Mouse (Mus musculus): ENCODE measurements around the gene Fam173b.
"Not testable (repeated sequence)": the region's sequence is repeated elsewhere in the genome, so short reads cannot be mapped to it uniquely, and the experiment has no call there.

The Fam173b gene

GRCm38 (mm10) chr15:31601646-31602374, at the start of gene Fam173b, which contains the start of gene Cct5:
TSS of gene Fam173b (plus strand) at chr15:31601852.
TSS of gene Cct5 (minus strand) at chr15:31601804.
- peak; percentile 97 to 100 for DNase-seq (ENCODE audit: low spot score in 2 of 2)

GRCm38 (mm10) chr15:31554855-31555254, 46.8 kb upstream of the Fam173b start:
- no peak for DNase-seq (ENCODE audit: low spot score in 2 of 2)

GRCm38 (mm10) chr15:31561390-31561789, 40.3 kb upstream of the Fam173b start:
- DNase-seq (ENCODE audit: low spot score in 2 of 2): no peak

GRCm38 (mm10) chr15:31561976-31562375, 39.7 kb upstream of the Fam173b start:
- DNase-seq (ENCODE audit: low spot score in 2 of 2): no peak

GRCm38 (mm10) chr15:31562847-31563246, 38.8 kb upstream of the Fam173b start:
- DNase-seq (ENCODE audit: low spot score in 2 of 2): no peak

- no peak for DNase-seq (ENCODE audit: low spot score in 2 of 2)
These were observed 37.8 kb upstream of the Fam173b start for GRCm38 (mm10) chr15:31563577-31564546.

- DNase-seq (ENCODE audit: low spot score in 2 of 2): no peak
These were observed 36.5 kb upstream of the Fam173b start, which contains the start of gene Cmbl for GRCm38 (mm10) chr15:31565184-31565583. TSS of gene Cmbl (plus strand) at chr15:31565389.

- no peak for DNase-seq (ENCODE audit: low spot score in 2 of 2)
These were observed 35.9 kb upstream of the Fam173b start for GRCm38 (mm10) chr15:31565786-31566185.

- DNase-seq (ENCODE audit: low spot score in 2 of 2): no peak
These were observed 34.2 kb upstream of the Fam173b start for GRCm38 (mm10) chr15:31567431-31567830.

- DNase-seq (ENCODE audit: low spot score in 2 of 2): peak in 1 of 2 experiments; percentile 28
These were observed 33.1 kb upstream of the Fam173b start for GRCm38 (mm10) chr15:31568581-31568996.

GRCm38 (mm10) chr15:31569325-31570022, 32.2 kb upstream of the Fam173b start:
- DNase-seq (ENCODE audit: low spot score in 2 of 2): no peak

GRCm38 (mm10) chr15:31570959-31571358, 30.7 kb upstream of the Fam173b start:
- no peak for DNase-seq (ENCODE audit: low spot score in 2 of 2)

GRCm38 (mm10) chr15:31571906-31572722, 29.5 kb upstream of the Fam173b start:
- no peak for DNase-seq (ENCODE audit: low spot score in 2 of 2)

- DNase-seq (ENCODE audit: low spot score in 2 of 2): no peak
These were observed 28.4 kb upstream of the Fam173b start for GRCm38 (mm10) chr15:31573287-31573686.

GRCm38 (mm10) chr15:31573692-31574091, 28.0 kb upstream of the Fam173b start:
- no peak for DNase-seq (ENCODE audit: low spot score in 2 of 2)

- no peak for DNase-seq (ENCODE audit: low spot score in 2 of 2)
These were observed 25.6 kb upstream of the Fam173b start for GRCm38 (mm10) chr15:31576076-31576475.

GRCm38 (mm10) chr15:31581086-31581485, 20.6 kb upstream of the Fam173b start:
- not testable (repeated sequence) for DNase-seq (ENCODE audit: low spot score in 2 of 2)

- no peak for DNase-seq (ENCODE audit: low spot score in 2 of 2)
These were observed 18.2 kb upstream of the Fam173b start for GRCm38 (mm10) chr15:31583304-31584085.

GRCm38 (mm10) chr15:31585238-31585637, 16.4 kb upstream of the Fam173b start:
- no peak for DNase-seq (ENCODE audit: low spot score in 2 of 2)

- no peak for DNase-seq (ENCODE audit: low spot score in 2 of 2)
These were observed 15.6 kb upstream of the Fam173b start for GRCm38 (mm10) chr15:31586088-31586487.

Measured in spleen, postnatal 10 days (tissue).